Mouse (Mus musculus): ENCODE data around the gene Cox7c. TPM values are rescaled to one million over a fixed set of nuclear protein-coding genes. Genes with fewer than 3 reads are reported as not detected.
A peak's percentile ranks its signal among the peaks of the same experiment; 100 is the strongest.
"Not testable (repeated sequence)": the region's sequence is repeated elsewhere in the genome, so short reads cannot be mapped to it uniquely, and the experiment has no call there.

The Cox7c gene
- 699 and 703 TPM in 2 replicates for polyA plus RNA-seq (2016; fragmentation: Nextera tagmentation; extraction: Ambion mirVana)

DNA sequence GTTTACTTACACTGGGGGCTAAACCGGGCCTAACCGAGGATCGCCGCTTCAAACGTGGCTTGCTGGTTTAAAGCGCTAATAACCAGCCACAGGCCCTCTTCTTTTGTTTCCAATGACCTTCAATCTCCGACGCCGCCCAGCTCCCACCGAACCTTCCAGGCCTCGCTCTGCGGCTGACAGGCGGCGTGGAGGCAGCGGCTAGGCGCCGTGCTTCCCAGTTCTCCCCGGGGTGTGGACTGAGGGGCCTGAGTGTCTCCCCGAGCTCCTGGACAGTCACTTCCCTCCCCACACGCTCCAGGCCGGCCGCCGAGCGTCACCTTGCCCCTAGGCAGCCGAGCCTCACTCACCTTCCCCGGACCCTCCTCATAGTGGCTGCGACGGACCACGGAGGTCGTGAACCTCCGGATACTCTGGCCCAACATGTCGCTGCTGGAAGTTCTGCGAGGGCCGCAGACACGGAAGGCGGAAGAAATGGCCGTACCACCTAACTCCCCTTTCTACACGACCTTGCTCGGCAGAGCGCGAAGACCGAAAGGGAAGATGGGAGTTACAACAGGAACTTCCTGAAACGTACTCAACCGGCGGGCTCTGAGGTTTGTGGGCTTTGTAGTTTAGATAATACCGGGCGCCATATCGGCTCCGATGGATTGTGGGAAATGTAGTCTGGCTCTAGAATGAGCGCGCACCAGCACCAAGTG, at the start of gene Cox7c:
Gene Cox7c, minus strand, starts transcription at position 651 of the 698 bp plus-strand sequence.
- peaks cover 8% of the 10 kb centered on the region for H3K36me3 ChIP-seq (replicated peaks)
- H3K9ac ChIP-seq: peak within 1 kb of the TSS; percentile 96
- peak; percentile 98 for ATAC-seq (ENCODE audit: low FRiP score)
- H3K9me3 ChIP-seq: no peaks in the 10 kb centered on the region
- H3K4me2 ChIP-seq: peak within 1 kb of the TSS; percentile 60
- H3K27me3 ChIP-seq: no peaks in the 10 kb centered on the region
- H3K27ac ChIP-seq: peak within 1 kb of the TSS; percentile 90
- under 1% methylated on average over 51 of the region's 51 CpGs for WGBS
- H3K4me3 ChIP-seq (replicated peaks): peak within 1 kb of the TSS; percentile 88
- no peaks in the 10 kb centered on the region for H3K4me1 ChIP-seq

DNA sequence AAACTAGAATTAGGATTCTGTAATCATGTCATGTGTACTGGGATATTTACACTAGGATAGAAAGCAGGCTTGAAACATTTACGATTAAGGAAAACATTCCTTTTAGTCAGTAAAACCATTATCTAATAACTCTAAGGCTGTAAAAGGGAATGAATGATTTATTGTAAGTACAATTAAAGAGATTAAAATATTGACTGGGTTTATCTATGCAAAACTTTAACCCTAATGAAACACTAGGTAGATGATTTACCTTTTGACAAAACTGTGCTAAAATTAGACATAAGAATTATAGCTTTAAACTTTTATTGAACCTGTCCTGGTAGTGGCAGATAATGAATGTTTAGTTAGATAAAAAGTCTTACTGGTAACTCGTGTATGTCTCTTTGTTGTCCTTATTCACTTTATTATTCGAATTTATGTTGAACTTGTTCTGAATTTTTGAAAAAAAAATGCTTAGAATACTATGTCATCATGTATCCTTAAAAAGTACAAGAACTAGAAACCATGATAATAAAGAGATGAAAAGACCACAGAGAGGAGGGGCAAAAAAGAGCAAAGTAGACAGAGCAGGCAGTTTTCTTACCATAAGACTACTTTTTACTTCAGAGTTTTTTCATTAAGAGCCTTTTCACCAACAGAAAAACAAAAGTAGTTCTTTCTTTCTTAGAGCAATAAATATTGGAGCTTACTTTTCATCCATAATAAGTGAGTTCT, 21.5 kb upstream of the Cox7c start:
- Histone ChIP-seq H3K27me3 (no peaks in the 10 kb centered on the region), H3K4me3 (replicated peaks) (no peak overlapping the region), H3K9me3 (no peaks in the 10 kb centered on the region), H3K9ac (no peak overlapping the region), H3K27ac (no peak overlapping the region), H3K4me1 (no peaks in the 10 kb centered on the region), H3K36me3 (replicated peaks) (no peaks in the 10 kb centered on the region), H3K4me2 (no peak overlapping the region)
- 74% methylated on average over 3 of the region's 3 CpGs for WGBS
- no peak for ATAC-seq (ENCODE audit: low FRiP score)

DNA sequence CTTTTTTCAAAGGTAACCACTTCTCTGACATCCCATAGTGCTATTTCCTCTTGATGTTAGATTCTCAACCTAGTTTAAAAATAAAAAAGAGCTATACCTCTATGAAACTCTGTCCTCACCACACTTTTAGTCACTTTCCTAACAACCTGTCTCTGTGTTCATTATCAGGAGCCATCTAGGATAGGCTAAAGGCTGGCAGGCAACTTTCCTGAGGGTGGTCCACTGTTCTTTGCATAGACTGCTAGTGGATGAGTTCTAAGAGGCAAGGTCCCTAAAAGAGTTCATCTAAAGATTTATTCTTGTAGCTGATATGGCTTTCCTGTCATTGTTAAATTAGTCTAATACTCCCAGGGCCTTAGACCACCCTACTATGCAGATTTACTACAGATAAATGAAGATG, 20.8 kb upstream of the Cox7c start:
- ATAC-seq (ENCODE audit: low FRiP score): no peak
- no peaks in the 10 kb centered on the region for H3K36me3 ChIP-seq (replicated peaks)
- no peak overlapping the region for H3K4me3 ChIP-seq (replicated peaks)
- H3K27me3 ChIP-seq: no peaks in the 10 kb centered on the region
- H3K4me2 ChIP-seq: no peak overlapping the region
- no peak overlapping the region for H3K27ac ChIP-seq
- H3K4me1 ChIP-seq: no peaks in the 10 kb centered on the region
- no peak overlapping the region for H3K9ac ChIP-seq
- H3K9me3 ChIP-seq: no peaks in the 10 kb centered on the region

DNA sequence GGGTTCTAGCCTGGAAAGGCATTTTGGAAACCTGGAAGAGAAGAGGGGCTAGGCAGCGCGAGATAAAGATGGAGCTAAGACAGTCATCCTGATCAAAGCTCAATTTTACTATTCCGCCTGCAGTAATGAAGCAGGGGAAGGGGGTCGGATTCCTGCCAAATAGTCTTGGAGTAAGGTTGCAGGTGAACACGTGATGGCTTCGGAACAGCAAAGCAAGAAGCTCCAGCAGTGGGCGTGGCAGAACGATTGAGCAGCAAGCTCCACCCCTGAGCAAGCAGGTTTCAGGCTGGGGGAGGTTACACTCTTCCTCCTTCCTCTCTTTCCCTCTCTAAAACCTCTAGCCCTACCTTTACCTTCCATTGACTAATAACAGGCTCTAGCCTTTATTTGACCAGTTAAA, 7.4 kb upstream of the Cox7c start:
- H3K27ac ChIP-seq; H3K4me3 ChIP-seq (replicated peaks); H3K9ac ChIP-seq; H3K27me3 ChIP-seq; H3K4me1 ChIP-seq; H3K4me2 ChIP-seq; H3K36me3 ChIP-seq (replicated peaks); ATAC-seq (ENCODE audit: low FRiP score); H3K9me3 ChIP-seq: not testable (repeated sequence)
- 42% methylated on average over 8 of the region's 8 CpGs for WGBS

DNA sequence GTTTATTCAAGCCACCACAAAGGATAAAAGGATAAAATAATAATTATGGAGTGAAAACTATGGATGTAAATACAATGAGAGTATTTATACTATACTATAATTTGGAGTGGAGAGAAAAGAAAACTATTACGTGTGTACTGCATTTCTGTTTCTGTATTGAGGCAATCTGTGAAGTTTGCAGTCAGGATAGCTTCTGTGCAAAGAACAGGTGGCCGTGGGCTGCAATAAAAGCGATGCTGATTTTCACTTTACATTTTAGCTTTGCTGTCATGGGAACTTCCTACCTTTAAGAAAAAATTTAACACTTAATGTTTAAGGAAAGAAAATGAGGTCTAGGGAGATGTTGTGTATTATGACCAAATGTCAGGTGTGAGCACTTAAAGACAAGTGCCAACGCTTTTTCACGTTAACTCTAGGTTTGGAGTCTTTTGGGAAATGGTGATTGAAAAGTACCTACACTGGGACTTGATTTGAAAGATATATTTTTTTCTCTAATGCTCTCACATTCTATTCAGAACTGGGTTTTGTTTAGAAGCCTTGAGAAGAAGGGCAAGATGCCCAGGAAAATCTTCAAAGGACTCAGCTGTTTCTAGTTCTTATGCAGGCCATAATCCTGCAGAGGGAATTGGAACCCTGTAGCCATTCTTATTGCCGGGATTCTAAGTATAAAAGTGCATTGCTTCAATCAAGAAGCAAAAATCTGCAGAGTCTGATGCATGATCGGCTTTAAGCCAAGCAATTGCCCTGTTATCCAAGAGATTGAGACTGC, 41.6 kb downstream of the Cox7c start:
- Histone ChIP-seq H3K4me1 (no peaks in the 10 kb centered on the region), H3K9ac (no peak overlapping the region), H3K36me3 (replicated peaks) (no peaks in the 10 kb centered on the region), H3K9me3 (no peaks in the 10 kb centered on the region), H3K4me2 (no peak overlapping the region), H3K4me3 (replicated peaks) (no peak overlapping the region), H3K27ac (no peak overlapping the region), H3K27me3 (no peaks in the 10 kb centered on the region)
- WGBS: 74% methylated on average over 7 of the region's 7 CpGs
- ATAC-seq (ENCODE audit: low FRiP score): no peak
